Mouse (Mus musculus): ENCODE results near the gene Ddx24.

The Ddx24 gene

GRCm38 (mm10) chr12:103388505-103389347 lies 36.9 kb downstream of the Ddx24 start, which contains the start of gene Otub2:
Gene Otub2 (plus strand): TSS chr12:103388682.
- DNase-seq = peak; percentile 99

DNA sequence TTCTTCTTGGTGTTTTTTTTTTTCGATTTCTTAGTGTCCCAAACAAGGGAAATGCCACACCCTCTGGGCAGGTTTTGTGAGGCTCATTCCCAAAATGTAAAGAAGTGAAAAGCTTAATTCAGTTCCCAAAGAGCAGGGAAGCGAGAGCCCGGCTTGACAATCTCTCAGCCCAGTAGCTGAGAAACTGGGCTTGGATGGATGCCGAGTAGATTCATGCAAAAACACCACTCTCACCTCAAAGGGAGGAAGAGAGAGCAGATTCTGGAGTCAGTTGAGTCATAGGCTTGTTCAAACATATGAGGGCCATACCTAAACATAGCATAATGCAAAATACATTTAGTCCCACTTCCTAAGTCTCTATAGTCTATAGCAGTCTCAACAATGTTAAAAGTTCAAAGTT lies 45.4 kb downstream of the Ddx24 start:
- no peak for DNase-seq

GRCm38 (mm10) chr12:103376774-103377173 lies 48.9 kb downstream of the Ddx24 start:
- no peak for DNase-seq

DNA sequence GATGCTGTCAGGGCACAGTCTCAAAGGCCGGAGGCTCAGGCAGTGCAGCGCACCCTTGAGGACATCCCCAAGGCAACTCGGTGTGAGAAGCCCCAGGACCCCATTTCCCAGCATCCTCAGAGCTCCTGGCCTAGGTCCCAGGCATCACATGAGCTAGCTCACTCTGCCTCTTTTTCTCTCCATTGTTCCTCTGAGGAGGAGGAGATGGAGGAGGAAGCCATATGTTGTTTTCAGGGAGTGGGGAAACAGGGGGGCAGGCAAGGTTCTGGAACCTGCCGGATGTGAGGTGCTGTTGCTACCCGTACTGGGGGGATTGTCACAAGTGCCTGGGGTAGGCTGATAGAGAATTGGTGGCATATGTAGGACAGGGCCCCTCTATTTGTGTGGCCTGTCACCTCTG lies 49.5 kb downstream of the Ddx24 start:
- no peak for DNase-seq

- DNase-seq = no peak
Measured at GRCm38 (mm10) chr12:103373530-103374236, 51.9 kb downstream of the Ddx24 start.

DNA sequence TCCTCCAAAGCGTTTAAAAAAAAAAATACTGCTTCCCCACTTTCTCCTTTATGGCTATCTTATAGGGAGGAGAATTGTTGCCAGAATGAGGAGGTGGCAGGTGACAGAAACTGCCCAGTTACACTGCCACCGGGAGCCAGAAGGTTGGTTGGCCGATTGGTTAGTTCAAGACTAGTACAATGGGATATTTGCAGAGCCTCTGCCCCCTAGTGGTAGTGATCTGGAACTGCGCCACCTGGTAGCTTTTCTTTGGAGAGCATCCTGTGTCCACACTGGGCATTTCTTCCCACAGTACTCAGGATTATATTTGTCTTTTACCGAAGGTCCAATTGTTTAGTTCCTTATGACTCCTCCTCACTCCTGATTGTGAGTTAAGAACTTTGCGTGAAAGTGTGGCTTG lies 53.9 kb downstream of the Ddx24 start:
- DNase-seq = peak; percentile 65

DNA sequence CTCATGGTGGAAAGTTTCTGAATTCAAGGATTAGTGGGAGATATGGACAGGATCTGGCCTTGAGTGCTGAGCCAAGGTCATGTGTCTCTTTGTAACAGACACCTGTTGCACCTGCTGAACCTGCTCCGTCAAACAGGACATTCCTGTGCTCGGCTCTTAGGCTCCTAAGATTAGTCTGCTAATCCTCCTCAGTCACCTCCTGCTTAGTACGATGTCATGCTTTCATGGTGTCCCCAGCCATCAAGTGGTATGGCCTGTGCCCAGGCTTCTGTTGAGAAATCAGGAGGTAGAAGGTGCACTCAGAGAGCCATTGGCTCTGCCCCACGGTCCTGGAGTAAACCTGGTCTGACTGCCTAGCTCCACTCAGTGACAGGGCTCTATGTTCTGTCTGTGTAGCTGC lies 54.8 kb downstream of the Ddx24 start:
- no peak for DNase-seq

- no peak for DNase-seq
Measured at GRCm38 (mm10) chr12:103368777-103369176, 56.9 kb downstream of the Ddx24 start.

DNA sequence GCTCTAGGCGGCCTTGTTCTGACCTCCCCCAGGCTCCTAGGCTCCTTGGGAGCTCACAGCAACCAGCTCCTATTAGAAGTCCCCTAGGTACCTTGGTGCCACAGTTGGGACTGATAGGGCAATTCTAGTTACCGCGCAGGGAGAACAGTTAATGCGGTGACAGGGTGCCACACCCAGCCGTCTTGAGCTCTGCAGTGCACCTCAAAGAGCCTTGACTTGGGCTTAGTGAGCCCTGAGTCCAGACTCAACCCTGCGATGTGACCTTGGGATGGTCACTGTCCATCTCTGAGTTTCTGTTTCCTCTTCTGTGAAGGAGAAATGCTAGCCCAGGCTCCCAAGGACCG lies 57.3 kb downstream of the Ddx24 start:
- no peak for DNase-seq

- peak; percentile 87 for DNase-seq
Measured at GRCm38 (mm10) chr12:103367620-103368325, 57.9 kb downstream of the Ddx24 start.

GRCm38 (mm10) chr12:103367171-103367570 lies 58.5 kb downstream of the Ddx24 start:
- DNase-seq = no peak

DNA sequence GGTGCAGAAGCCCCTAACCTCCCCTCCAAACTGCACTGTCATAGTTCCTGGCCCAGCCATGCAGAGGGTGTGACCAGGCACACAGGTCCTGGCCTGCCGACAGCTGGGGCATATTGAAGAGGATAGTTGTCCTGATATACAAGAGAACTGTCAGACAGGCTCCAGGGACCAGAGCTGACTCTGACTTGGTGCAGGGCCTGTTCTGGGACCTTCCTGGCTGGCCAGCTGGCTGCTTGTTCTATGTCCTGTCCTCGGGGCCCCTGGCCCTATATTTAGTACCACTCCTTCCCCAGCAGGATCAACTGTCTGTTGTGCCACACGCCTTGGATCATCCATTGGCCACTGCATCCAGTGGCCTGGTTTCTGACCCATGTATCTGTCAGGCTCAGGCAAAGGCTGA lies 63.3 kb downstream of the Ddx24 start:
- no peak for DNase-seq

- no peak for DNase-seq
Measured at GRCm38 (mm10) chr12:103361539-103362307, 63.9 kb downstream of the Ddx24 start.

DNA sequence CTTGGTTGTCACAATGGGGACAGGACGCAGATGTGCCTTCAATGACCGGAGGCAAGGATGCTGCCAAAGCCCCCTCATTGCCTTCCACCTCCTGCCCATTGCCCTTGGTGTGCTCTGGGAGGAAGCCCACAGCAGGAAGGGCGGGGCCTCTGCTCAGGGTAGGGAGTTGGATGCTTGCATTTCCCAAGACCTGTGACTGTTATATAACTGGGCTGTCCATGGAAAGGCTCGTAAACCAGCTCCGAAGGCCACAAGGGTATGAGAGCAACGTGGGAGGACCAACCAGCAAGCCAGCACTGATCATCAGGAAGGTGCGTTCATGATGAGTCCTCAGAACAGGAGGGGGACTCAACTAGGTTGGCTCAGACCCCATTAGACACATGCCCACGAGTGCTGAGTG lies 64.8 kb downstream of the Ddx24 start:
- no peak for DNase-seq

GRCm38 (mm10) chr12:103358951-103359801 lies 66.5 kb downstream of the Ddx24 start:
- DNase-seq = no peak

DNA sequence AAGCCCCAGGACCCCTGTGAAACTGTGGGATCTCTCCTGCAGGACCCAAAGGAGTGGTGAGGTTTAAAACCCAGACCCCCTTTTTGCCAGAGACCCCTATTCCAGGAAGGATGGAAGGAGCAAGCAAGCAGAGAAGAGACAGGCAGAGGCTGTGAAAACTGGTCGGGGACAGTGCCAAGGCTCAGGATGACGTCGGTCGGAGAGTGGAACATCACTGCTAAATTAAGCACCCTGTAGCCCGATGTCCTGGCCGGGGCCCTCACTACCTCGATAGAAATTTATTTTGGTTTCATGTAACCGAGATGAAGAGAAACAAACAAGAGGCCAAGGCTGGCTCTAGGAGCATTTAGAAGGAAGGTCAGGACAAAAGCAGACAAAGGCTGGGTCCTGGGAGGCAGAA lies 67.4 kb downstream of the Ddx24 start:
- DNase-seq = no peak
